Mouse (Mus musculus) spleen, postnatal 14 days (tissue): ENCODE measurements around the gene Ppfia2.

Source experiments
- DNase-seq, 2 experiments: peaks; one replicate each; pipeline ENCODE4 v3.0.0; 2021 to 2022; ENCODE audit warnings: low spot score in 2 of 2

Gene Ppfia2

DNA sequence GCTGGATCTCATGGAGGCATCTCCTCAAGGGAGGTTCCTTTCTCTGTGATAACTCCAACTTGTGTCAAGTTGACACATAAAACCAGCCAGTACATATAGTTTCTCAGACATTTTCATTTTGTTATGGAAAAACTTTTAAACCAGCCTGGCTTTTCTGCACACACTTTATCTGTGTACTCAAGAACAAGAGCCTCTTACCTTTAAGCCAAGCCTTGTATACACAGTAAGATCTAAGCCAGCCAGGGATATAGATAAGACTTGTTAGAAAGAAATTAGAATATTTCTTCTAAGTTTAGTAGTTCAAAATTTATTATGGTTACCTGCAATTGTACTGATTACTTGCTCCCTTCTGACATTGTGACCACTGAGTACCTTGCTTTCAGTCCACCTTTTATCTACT lies 444.1 kb downstream of the Ppfia2 start:
- DNase-seq, result no peak

DNA sequence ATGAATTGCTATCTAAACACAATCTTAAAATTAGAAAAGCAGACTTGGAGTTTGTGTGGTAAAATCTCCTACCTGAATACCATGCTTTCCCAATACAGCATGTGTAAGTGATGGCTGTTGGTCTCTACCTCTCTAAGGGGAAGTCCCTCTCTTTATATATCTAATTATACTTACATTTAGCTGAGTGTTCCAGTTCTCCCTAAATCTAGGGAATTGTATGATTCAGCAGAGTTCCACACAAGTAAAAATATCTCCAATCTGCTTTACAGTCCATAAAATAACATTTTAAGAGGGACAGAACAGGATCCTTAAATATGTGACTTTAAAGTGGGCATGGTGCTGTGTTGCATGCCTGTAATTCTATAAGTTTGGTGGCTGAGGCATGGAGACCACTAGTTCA lies 444.7 kb downstream of the Ppfia2 start:
- no peak for DNase-seq

DNA sequence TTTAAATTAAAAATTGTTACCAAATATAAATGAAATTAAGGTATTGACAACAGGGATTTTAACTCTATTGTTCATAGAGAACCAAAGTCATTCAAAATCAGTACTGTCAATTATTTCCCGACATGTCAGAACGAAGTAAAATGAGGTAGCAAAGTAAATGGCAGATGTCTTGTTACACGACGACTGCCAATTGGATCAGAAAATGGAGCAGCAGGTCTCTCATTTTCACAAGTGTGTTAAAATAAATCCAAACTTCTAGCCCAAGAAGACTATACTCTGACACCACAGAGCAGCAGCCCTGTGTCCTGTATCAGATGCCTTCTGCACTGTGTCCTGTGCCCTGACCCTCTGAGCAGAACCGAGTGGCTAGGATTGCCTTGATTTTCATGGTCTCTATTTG lies 454.2 kb downstream of the Ppfia2 start:
- no peak for DNase-seq

DNA sequence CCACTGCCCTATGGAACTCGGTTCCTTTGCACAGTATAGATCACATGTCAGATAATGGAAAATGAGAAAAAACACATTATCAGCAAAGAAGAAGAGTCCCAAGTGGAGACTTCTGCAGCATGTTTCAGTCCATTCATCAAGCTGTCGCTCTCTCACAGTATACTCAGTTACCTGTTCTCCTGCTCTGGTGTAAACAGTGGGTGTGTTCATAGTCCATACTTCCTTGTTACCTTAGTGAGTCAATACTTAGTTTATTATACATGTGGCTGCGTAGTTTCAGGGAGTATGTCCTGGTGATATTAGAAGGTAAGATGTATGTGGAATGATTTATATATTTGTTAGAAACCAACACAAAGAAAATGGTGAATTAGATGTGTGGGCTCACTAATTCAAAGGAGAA lies 454.7 kb downstream of the Ppfia2 start:
- no peak for DNase-seq

DNA sequence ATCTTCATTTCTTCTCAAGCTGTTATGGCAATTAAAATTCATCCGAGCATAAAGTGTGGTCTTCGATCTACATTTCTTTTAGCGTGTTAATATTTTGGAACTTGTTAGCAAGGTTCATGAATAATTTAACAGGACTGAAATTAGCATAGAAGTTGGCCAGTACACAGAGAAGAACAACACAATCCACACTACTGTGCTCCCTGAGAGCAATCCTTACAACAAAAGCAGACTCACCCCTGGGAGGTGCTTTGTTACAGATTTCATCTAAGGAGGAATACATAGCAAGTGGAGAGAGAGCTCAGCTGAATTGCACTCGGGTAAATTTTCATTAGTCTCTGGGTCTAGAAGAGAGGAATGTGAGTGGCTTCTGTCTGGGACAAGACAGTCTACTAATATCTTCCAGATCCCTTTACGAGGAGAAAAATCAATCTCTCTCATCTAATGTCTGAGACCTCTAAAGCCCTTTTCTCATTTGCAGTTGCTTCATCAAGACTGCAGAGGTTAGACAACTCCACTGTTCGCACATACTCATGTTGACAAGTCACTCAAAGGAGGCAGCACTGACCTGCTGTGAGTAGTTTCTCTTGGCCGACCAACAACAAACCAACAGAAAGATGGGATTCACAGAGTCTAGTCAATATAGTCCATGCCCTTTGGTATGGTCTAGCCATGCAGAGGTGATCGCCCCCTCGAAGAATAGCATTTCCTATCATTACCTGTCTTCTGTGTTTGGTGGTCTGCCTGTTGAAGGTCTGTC lies 458.6 kb downstream of the Ppfia2 start:
- no peak for DNase-seq

DNA sequence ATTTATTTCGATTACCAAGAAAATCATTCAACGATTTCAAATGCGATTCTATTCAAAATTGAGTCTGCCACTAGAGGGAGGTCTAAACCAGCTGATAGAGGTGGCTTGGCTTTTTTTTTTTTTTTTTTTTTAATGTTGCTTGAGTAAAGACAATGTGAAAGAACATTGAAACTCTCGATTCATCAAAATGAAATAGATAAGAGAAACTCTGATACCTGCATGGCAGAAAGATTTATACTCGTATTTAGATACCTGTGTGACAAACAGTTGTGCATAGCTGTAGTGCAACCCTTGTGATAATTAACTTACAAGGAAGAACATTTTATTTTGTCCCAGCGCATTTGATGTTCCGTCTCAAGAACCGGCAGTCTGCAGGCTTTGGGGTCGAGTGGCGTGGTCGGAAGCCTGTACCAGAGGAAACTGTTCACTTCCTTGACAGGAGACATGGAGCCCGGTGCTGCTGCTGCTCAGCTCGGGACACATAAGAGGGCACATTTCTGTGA lies 462.5 kb downstream of the Ppfia2 start:
- no peak for DNase-seq

DNA sequence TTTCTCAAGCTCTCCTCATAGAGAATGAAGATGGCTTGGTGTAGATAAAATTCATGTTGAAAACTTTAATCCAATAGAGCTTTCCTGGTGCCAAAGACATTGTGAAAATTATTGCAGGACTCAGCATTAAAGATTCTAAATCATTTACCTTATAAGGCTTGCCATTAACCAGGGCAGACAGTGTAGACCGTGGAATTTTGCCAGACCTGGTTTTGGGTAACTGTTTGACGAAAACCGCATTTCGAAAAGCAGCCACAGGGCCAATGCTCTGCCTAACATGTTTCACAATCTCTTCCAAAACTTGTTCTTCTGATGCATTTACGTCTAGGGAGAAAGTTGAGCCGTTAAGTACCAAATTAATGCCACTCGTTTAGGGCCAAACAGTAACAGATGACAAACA lies 466.9 kb downstream of the Ppfia2 start:
- no peak for DNase-seq

DNA sequence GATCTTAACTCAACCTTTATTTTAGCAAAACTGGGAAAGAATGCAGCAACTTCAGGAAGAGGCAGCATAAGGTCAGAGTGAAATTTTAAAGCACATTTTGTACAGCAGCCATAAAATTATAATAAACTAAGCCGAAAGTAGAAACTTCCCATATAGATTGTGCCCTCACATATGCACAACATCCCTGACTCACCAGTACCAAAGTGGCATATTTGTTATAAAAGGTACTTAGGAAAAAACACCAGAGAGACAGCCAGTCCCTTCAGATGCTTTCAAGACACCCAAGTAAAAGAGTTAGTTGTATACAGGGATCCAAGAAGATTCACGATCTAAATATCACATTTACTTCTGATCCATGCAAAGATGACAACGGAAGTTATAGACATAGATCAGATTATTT lies 468.7 kb downstream of the Ppfia2 start:
- DNase-seq, result no peak

DNA sequence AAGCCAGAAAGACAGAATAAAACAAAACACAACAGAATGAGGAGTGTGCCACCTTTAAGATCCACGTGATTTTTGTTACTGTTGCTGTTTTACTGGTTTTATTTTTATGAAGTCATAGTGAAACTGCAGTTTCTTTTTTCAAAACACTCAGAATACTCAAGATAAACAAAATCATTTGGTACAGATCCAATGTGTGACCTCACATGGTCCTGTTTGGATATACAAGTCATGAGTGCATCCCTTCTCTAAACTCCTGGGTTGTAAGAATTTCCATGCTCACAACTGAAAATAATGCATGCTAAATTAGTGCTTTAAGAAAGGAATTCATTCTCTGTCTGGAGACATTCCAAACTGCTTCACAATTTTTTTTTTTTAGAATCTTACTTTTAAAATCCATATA lies 469.3 kb downstream of the Ppfia2 start:
- no peak for DNase-seq

DNA sequence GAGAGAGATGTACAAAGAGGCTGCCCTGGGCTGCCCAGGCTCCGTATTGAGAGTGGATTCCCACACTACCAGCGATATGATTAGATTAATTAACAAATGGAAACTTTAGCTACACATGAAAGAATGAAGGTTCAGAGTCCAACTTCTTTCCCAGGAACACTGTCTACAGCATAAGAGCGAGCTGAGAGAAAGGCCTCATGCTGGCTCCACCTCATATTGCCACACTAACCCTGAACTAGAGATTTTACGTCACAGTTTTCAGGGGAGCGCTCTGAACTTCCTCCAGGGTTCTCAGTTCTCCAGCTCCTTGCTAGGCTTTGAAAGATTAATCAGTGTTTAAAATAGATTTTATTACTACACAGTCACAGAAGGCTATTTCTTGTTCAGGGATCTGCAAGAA lies 471.2 kb downstream of the Ppfia2 start:
- DNase-seq, result no peak

DNA sequence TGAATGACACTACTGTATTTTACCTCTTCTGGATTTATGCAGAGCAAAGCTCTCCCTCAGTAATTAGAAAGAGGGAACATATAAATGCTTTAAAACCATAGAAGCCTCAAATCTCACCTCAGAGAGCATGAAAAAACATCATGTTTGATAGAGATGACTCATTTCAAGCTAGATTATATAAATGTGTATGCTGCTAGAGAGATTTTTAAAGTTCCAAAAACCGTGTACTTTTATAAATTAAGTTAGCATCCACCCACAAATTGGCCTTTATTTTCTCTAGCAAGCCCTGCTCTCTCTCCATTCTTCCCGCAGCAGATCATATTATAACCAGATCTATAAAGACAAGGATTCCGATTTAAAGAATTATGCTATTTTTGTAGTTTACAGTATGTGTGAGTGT lies 488.9 kb downstream of the Ppfia2 start:
- no peak for DNase-seq

DNA sequence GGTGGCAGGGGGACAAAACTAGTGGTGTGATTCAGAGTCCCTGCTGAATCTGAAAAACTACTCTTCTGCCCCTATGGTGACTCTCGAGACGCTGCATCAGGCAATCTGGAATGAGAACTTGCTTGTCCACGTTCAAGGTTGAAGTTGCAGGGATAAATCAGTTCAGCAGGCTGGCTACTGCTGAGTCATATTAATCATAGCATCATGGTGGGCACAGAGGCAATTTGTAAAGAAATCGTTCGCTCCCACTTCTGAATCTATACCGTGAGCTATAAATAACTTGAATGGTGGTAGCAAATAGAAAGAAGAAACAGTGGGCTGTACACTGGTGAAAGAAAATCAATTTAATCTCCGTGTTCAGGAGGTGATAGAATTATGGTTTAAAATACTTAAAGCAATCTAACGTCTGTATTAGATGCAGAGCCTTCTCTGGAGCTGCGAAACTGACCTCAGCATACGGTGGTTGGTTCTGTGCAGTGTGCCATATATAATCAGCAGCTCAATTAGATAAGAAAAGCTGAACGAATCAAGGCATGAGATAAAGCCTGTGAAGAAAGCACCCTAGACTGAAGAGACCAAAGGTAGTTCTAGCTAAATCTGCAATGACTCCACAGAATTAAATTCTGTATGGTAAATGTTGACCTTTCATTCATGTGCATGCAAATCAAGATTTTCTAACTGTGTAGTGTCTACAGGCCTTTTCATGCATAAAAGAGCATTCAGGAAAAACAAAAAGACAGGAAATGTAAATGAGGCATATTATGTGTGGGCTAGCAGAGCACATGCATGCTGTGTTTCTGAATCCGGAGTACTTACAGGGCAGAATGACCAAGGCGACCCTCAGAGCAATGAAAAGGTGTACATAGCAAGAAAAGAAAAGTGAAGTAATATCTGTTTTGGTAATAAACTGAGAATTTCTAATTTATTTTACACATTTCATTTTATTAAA lies 505.3 kb downstream of the Ppfia2 start:
- DNase-seq, result no peak
